ENCODE assay signal across 9 mouse cellular contexts in the genomic region with DNA sequence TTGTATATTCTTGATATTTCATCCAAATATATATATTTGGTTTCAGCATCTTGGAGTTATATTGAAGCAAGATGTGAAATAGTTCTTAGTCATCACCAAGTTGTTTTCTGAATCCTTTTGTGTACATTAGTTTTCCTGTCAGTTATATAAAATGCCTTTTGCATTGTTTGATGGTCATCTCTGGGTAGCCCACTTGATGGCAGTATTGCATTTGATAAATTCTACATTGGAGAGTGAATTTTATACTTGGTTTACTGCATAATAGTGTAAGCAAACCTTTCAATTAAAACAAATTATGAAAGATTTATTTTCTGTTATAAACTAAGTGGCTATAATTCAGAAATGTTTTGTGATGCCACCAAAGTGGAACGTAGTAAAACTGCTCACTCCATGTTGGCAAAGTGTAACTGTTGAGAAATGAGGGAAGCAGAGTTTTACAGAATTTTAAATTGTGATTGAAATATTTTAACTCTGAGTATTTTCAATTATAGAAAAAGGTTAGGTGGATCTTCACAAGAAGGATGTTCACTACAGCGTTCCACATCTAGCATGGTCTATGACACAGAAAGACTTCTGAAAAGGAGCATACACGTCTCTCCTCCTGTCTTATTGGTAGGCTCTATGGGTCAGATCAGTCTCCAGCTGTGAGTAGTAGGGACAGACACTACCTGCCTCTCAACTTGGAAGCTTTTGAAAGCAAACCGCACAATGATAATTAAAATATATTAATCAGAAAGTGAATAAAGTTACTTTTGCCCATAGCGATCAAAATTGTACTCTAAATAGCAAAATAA.
A peak's percentile ranks its signal among the peaks of the same experiment; 100 is the strongest.
DNase-seq lines count a peak whose midpoint lies in the region; ATAC-seq lines count a peak whose summit lies in the region.
"Had no signal": no experiment of that assay in that cellular context is flagged by ENCODE, and none has a peak within 500 bp of the region (broad histone marks: within the 10 kb centered on the region; RNA-seq: fewer than 3 reads in every experiment).

No protein-coding gene starts in this region.

- intact Hi-C loops in heart, postnatal 10 days (cut with DNase I) = loop anchor here (10.0 kb wide), 1 partner anchor 558 kb away; no protein-coding TSS in a partner anchor

- no peak overlapping the region for H3K27ac ChIP-seq in heart, embryonic 12.5 days (ENCODE audit: poor library complexity, severe bottlenecking)
- H3K27ac ChIP-seq in midbrain, embryonic 14.5 days (replicated peaks; ENCODE audit: low read depth, low read length) = no peak overlapping the region
- no peak overlapping the region for H3K27ac ChIP-seq in midbrain, embryonic 13.5 days
- H3K27ac ChIP-seq: embryonic facial prominence, embryonic 13.5 days had no signal

- no peaks in the 10 kb centered on the region for H3K27me3 ChIP-seq in heart, embryonic 12.5 days (replicated peaks)
- no peaks in the 10 kb centered on the region for H3K27me3 ChIP-seq in midbrain, embryonic 14.5 days (ENCODE audit: control insufficient read depth, insufficient read depth, low read length)
- no peaks in the 10 kb centered on the region for H3K27me3 ChIP-seq in midbrain, embryonic 13.5 days
- H3K27me3 ChIP-seq: embryonic facial prominence, embryonic 13.5 days had no signal

- H3K9ac ChIP-seq in heart, embryonic 12.5 days = no peak overlapping the region
- H3K9ac ChIP-seq in midbrain, embryonic 14.5 days (replicated peaks; ENCODE audit: low read length) = no peak overlapping the region
- no peak overlapping the region for H3K9ac ChIP-seq in midbrain, embryonic 13.5 days (replicated peaks)
- H3K9ac ChIP-seq: embryonic facial prominence, embryonic 13.5 days had no signal

- no peaks in the 10 kb centered on the region for H3K4me1 ChIP-seq in heart, embryonic 12.5 days (replicated peaks)
- H3K4me1 ChIP-seq in midbrain, embryonic 14.5 days (ENCODE audit: control insufficient read depth, insufficient read depth, low read length) = no peaks in the 10 kb centered on the region
- no peaks in the 10 kb centered on the region for H3K4me1 ChIP-seq in midbrain, embryonic 13.5 days (replicated peaks)
- H3K4me1 ChIP-seq: embryonic facial prominence, embryonic 13.5 days had no signal

- H3K9me3 ChIP-seq in heart, embryonic 12.5 days (replicated peaks) = no peaks in the 10 kb centered on the region
- no peaks in the 10 kb centered on the region for H3K9me3 ChIP-seq in midbrain, embryonic 14.5 days (ENCODE audit: control insufficient read depth, low read length)
- no peaks in the 10 kb centered on the region for H3K9me3 ChIP-seq in midbrain, embryonic 13.5 days
- H3K9me3 ChIP-seq: embryonic facial prominence, embryonic 13.5 days had no signal

- no peak overlapping the region for H3K4me2 ChIP-seq in heart, embryonic 12.5 days
- no peak overlapping the region for H3K4me2 ChIP-seq in midbrain, embryonic 14.5 days (ENCODE audit: low read length)
- no peak overlapping the region for H3K4me2 ChIP-seq in midbrain, embryonic 13.5 days (replicated peaks)
- H3K4me2 ChIP-seq: embryonic facial prominence, embryonic 13.5 days; midbrain, embryonic 11.5 days had no signal

- no peak overlapping the region for H3K4me3 ChIP-seq in heart, embryonic 12.5 days
- no peak overlapping the region for H3K4me3 ChIP-seq in midbrain, embryonic 14.5 days (replicated peaks; ENCODE audit: low read depth, low read length)
- no peak overlapping the region for H3K4me3 ChIP-seq in midbrain, embryonic 13.5 days (replicated peaks)
- H3K4me3 ChIP-seq: embryonic facial prominence, embryonic 13.5 days had no signal

- DNase-seq in heart, postnatal 10 days = peak; percentile 4 to 20
- peak; percentile 81 for DNase-seq in midbrain, embryonic 14.5 days
- peak; percentile 12 to 31 for DNase-seq in cerebellum, postnatal 36 days
- DNase-seq in retina, embryonic 14.5 days (ENCODE audit: low spot score) = peak; percentile 70
- DNase-seq in spleen, adult 18-20 months = no peak

- WGBS in heart, embryonic 12.5 days = 68% methylated on average over 5 of the region's 5 CpGs
- 72% methylated on average over 5 of the region's 5 CpGs for WGBS in midbrain, embryonic 14.5 days
- 74% methylated on average over 5 of the region's 5 CpGs for WGBS in midbrain, embryonic 13.5 days

- H3K36me3 ChIP-seq in heart, embryonic 12.5 days = no peaks in the 10 kb centered on the region
- H3K36me3 ChIP-seq in midbrain, embryonic 14.5 days (ENCODE audit: control insufficient read depth, insufficient read depth, low read length) = no peaks in the 10 kb centered on the region
- no peaks in the 10 kb centered on the region for H3K36me3 ChIP-seq in midbrain, embryonic 13.5 days
- H3K36me3 ChIP-seq: embryonic facial prominence, embryonic 13.5 days had no signal

- ATAC-seq in heart, embryonic 12.5 days (ENCODE audit: insufficient number of reproducible peaks, low FRiP score) = no peak
- ATAC-seq in midbrain, embryonic 14.5 days (ENCODE audit: low FRiP score, low TSS enrichment) = peak; percentile 40; the same call in 1 of the 2 replicates
- no peak for ATAC-seq in midbrain, embryonic 13.5 days

Comparison
In these comparisons a context has a peak if more than half of its experiments do, and no peak if none do; other contexts are left out.
1. DNase-seq: peak in heart, postnatal 10 days (2 of 2), midbrain, embryonic 14.5 days (single experiment), cerebellum, postnatal 36 days (2 of 2) and retina, embryonic 14.5 days (single experiment); none in spleen, adult 18-20 months (0 of 2).